Mouse (Mus musculus) left cerebral cortex, postnatal 25 days (tissue): Measurements from ENCODE around the gene Calcoco1. TPM values are rescaled to one million over a fixed set of nuclear protein-coding genes. Genes with fewer than 3 reads are reported as not detected.

Source experiments
- microRNA-seq, 2 experiments: library from miRNA; unstranded; fragments of <30 nt; microRNA quantifications; one replicate each; pipeline ENCODE4 v1.2.0; 2022
- total RNA-seq, 2 experiments: library from RNA; stranded (reverse); gene quantifications; 2 replicates each; pipeline ENCODE4 v1.2.3; 2021

Calcoco1 gene
- total RNA-seq, 2 experiments from 2014 or later: 64.4 to 68.3 TPM

Small RNA genes lying within 50 kb of the gene (microRNA-seq; reads per million reads assigned to microRNA genes)
- gene Mir688: 0 to 0.99 reads per million in 2 experiments

Other genes starting within 250 kb of the Calcoco1 start
- gene Gm10337, start 218.5 kb downstream of the Calcoco1 start, total RNA-seq: not detected
- gene Map3k12, start 205.1 kb downstream of the Calcoco1 start, total RNA-seq: 10 to 100 TPM; 93.6 to 96.2 TPM
- 10 to 100 TPM; 26.9 to 28.8 TPM for gene Tarbp2, start 204.0 kb downstream of the Calcoco1 start, total RNA-seq
- 1 to 10 TPM; 2.6 to 2.7 TPM for gene Npff, start 197.2 kb downstream of the Calcoco1 start, total RNA-seq
- 1 to 10 TPM in 1 of 2 experiments, under 1 TPM in 1; 0.57 to 1.8 TPM for gene Gm28047, start 97.1 kb downstream of the Calcoco1 start, total RNA-seq
- 10 to 100 TPM; 30.9 to 36.8 TPM for gene Atf7, start 96.7 kb downstream of the Calcoco1 start, total RNA-seq
- 10 to 100 TPM; 11.6 to 14.2 TPM for gene Atp5g2, start 49.8 kb downstream of the Calcoco1 start, total RNA-seq
- not detected for gene Hoxc13, start 198.9 kb upstream of the Calcoco1 start, total RNA-seq
- gene Hoxc12, start 214.6 kb upstream of the Calcoco1 start, total RNA-seq: not detected
- not detected for gene Hoxc11, start 232.2 kb upstream of the Calcoco1 start, total RNA-seq
- gene Hoxc10, start 244.6 kb upstream of the Calcoco1 start, total RNA-seq: not detected
- not detected for gene Hoxc5, start 245.3 kb upstream of the Calcoco1 start, total RNA-seq